Mouse (Mus musculus) left cerebral cortex, postnatal 25 days (tissue): ENCODE results near the gene Wbp1. TPM values are rescaled to one million over a fixed set of nuclear protein-coding genes. Genes with fewer than 3 reads are reported as not detected.

Experiments used
- DNase-seq, 2 experiments: peaks; one replicate each; pipeline ENCODE4 v3.0.0; 2022; ENCODE audit warnings: low spot score in 2 of 2, mixed read lengths in 1 of 2
- intact Hi-C: fragments of 180-260 bp; cut with DNase I; formaldehyde crosslinking; loops from one replicate; pipeline ENCODE4 v1.15.1; 2025
- total RNA-seq, 2 experiments: library from RNA; stranded (reverse); gene quantifications; 2 replicates each; pipeline ENCODE4 v1.2.3; 2021

The Wbp1 gene
- total RNA-seq, 2 experiments from 2014 or later, result 36.7 to 48.7 TPM

- no peak for DNase-seq
- intact Hi-C loops, result no loop called here
Observed at GRCm38 (mm10) chr6:83118825-83119733, 2.3 kb downstream of the Wbp1 start.

- intact Hi-C loops, result no loop called here
- DNase-seq, result no peak
Observed at GRCm38 (mm10) chr6:83118369-83118768, 3.0 kb downstream of the Wbp1 start.

- intact Hi-C loops, result no loop called here
- DNase-seq, result no peak
Observed at GRCm38 (mm10) chr6:83117616-83118015, 3.7 kb downstream of the Wbp1 start.

GRCm38 (mm10) chr6:83117165-83117438 lies 4.3 kb downstream of the Wbp1 start:
- intact Hi-C loops, result no loop called here
- no peak for DNase-seq

GRCm38 (mm10) chr6:83116373-83117164 lies 4.8 kb downstream of the Wbp1 start:
- no peak for DNase-seq
- intact Hi-C loops, result no loop called here

GRCm38 (mm10) chr6:83115682-83116372 lies 5.5 kb downstream of the Wbp1 start:
- intact Hi-C loops, result loop anchor here (2.0 kb wide), 1 partner anchor 43 kb away; no protein-coding TSS in a partner anchor
- DNase-seq, result no peak

- DNase-seq, result peak; percentile 91 to 94
- intact Hi-C loops, result loop anchor here (2.0 kb wide), 1 partner anchor 44 kb away; no protein-coding TSS in a partner anchor
Observed at GRCm38 (mm10) chr6:83115011-83115671, 6.2 kb downstream of the Wbp1 start, which contains the start of gene Mogs. TSS of gene Mogs (plus strand) at chr6:83115496.

- DNase-seq, result no peak
Observed at GRCm38 (mm10) chr6:83111510-83112136, 9.7 kb downstream of the Wbp1 start.

GRCm38 (mm10) chr6:83108762-83109668 lies 12.3 kb downstream of the Wbp1 start, which contains the start of gene Mrpl53:
TSS of gene Mrpl53 (plus strand) at chr6:83109040.
- DNase-seq, result peak; percentile 80 to 81
- intact Hi-C loops, result loop anchor here (10.0 kb wide), 1 partner anchor 194 kb away; no protein-coding TSS in a partner anchor

More at GRCm38 (mm10) chr6:83111510-83112136, 9.7 kb downstream of the Wbp1 start:
- intact Hi-C loops, result no loop called here

- peak; percentile 42 to 67 for DNase-seq
- intact Hi-C loops, result loop anchor here (10.0 kb wide), 1 partner anchor 193 kb away; no protein-coding TSS in a partner anchor
Observed at GRCm38 (mm10) chr6:83107566-83108400, 13.6 kb downstream of the Wbp1 start.

GRCm38 (mm10) chr6:83104158-83104557 lies 17.2 kb downstream of the Wbp1 start:
- peak; percentile 27 to 75 for DNase-seq

GRCm38 (mm10) chr6:83103130-83103650 lies 18.2 kb downstream of the Wbp1 start:
- intact Hi-C loops, result loop anchor here (10.0 kb wide), 1 partner anchor 188 kb away; no protein-coding TSS in a partner anchor
- no peak for DNase-seq

More at GRCm38 (mm10) chr6:83104158-83104557, 17.2 kb downstream of the Wbp1 start:
- intact Hi-C loops, result loop anchor here (10.0 kb wide), 1 partner anchor 189 kb away; no protein-coding TSS in a partner anchor

GRCm38 (mm10) chr6:83101688-83102556 lies 19.4 kb downstream of the Wbp1 start:
- intact Hi-C loops, result loop anchor here (1.0 to 10.0 kb wide), 4 partner anchors 24 to 187 kb away; partner anchors contain the start of gene Aup1

GRCm38 (mm10) chr6:83101316-83101687 lies 20.1 kb downstream of the Wbp1 start, which contains the start of the genes Ccdc142 and Gm42688:
TSS of gene Ccdc142 (plus strand) at chr6:83101601.
TSS of gene Gm42688 (plus strand) at chr6:83101617.
- intact Hi-C loops, result loop anchor here (1.0 to 10.0 kb wide), 3 partner anchors 23 to 187 kb away; no protein-coding TSS in a partner anchor

More at GRCm38 (mm10) chr6:83101688-83102556, 19.4 kb downstream of the Wbp1 start:
- peak; percentile 60 to 71 for DNase-seq

GRCm38 (mm10) chr6:83098411-83098810 lies 22.9 kb downstream of the Wbp1 start:
- intact Hi-C loops, result no loop called here
- no peak for DNase-seq

More at GRCm38 (mm10) chr6:83101316-83101687, 20.1 kb downstream of the Wbp1 start, which contains the start of the genes Ccdc142 and Gm42688:
- DNase-seq, result peak; percentile 89 to 94
